Mouse (Mus musculus) cerebellum, postnatal 10 days (tissue): ENCODE data around the gene Tmem72.

Source experiments
- DNase-seq, 2 experiments: peaks; one replicate each; pipeline ENCODE4 v3.0.0; 2021; ENCODE audit warnings: mixed read lengths in 2 of 2

Gene Tmem72

GRCm38 (mm10) chr6:116677321-116677720 is 39.4 kb downstream of the Tmem72 start:
- no peak for DNase-seq

GRCm38 (mm10) chr6:116676355-116676913 is 40.3 kb downstream of the Tmem72 start:
- DNase-seq: no peak

GRCm38 (mm10) chr6:116674283-116674886 is 42.3 kb downstream of the Tmem72 start:
- DNase-seq: peak; percentile 38 to 46

- DNase-seq: peak; percentile 90 to 94
Measured at GRCm38 (mm10) chr6:116673471-116674282, 43.0 kb downstream of the Tmem72 start, which contains the start of gene Rassf4. Gene Rassf4 (minus strand): TSS chr6:116673952.

- DNase-seq: peak; percentile 56 to 57
Measured at GRCm38 (mm10) chr6:116672349-116672748, 44.4 kb downstream of the Tmem72 start.

GRCm38 (mm10) chr6:116671768-116672167 is 44.9 kb downstream of the Tmem72 start:
- DNase-seq: peak in 1 of 2 experiments; percentile 36

- DNase-seq: peak; percentile 54 to 67
Measured at GRCm38 (mm10) chr6:116671031-116671430, 45.7 kb downstream of the Tmem72 start.

GRCm38 (mm10) chr6:116670144-116670543 is 46.6 kb downstream of the Tmem72 start:
- DNase-seq: peak; percentile 84 to 93

- DNase-seq: peak; percentile 56 to 66
Measured at GRCm38 (mm10) chr6:116668682-116669470, 47.8 kb downstream of the Tmem72 start.

GRCm38 (mm10) chr6:116667382-116667781 is 49.3 kb downstream of the Tmem72 start:
- DNase-seq: peak in 1 of 2 experiments; percentile 31

- DNase-seq: no peak
Measured at GRCm38 (mm10) chr6:116666892-116667291, 49.8 kb downstream of the Tmem72 start.

GRCm38 (mm10) chr6:116666085-116666750 is 50.5 kb downstream of the Tmem72 start:
- DNase-seq: no peak

- no peak for DNase-seq
Measured at GRCm38 (mm10) chr6:116664830-116665229, 51.9 kb downstream of the Tmem72 start.

GRCm38 (mm10) chr6:116664031-116664430 is 52.7 kb downstream of the Tmem72 start:
- DNase-seq: no peak

- no peak for DNase-seq
Measured at GRCm38 (mm10) chr6:116663364-116663763, 53.3 kb downstream of the Tmem72 start.

- DNase-seq: peak; percentile 80 to 87
Measured at GRCm38 (mm10) chr6:116653684-116654454, 62.8 kb downstream of the Tmem72 start.

GRCm38 (mm10) chr6:116653191-116653590 is 63.5 kb downstream of the Tmem72 start:
- DNase-seq: no peak

GRCm38 (mm10) chr6:116651437-116652118 is 65.1 kb downstream of the Tmem72 start:
- DNase-seq: peak; percentile 28 to 29

GRCm38 (mm10) chr6:116650406-116650805 is 66.3 kb downstream of the Tmem72 start, which contains the start of gene Depp1:
Gene Depp1 (plus strand): TSS chr6:116650609.
- no peak for DNase-seq

- no peak for DNase-seq
Measured at GRCm38 (mm10) chr6:116649811-116650210, 66.9 kb downstream of the Tmem72 start.

- DNase-seq: peak in 1 of 2 experiments; percentile 27
Measured at GRCm38 (mm10) chr6:116647763-116648162, 69.0 kb downstream of the Tmem72 start.
